Mouse (Mus musculus) gastrocnemius, adult 18-20 months (tissue): ENCODE measurements at regions not wholly inside any gene's neighbourhood (a gene's known extent, or its start where the extent isn't known, plus 50 kb on each side); places are given as distances from the start of the nearest gene placed in this dataset.

Source experiments
- DNase-seq: peaks from one replicate; pipeline ENCODE4 v3.0.0; 2021; ENCODE audit warnings: low spot score

- no peak for DNase-seq
Measured at GRCm38 (mm10) chr6:79619991-79620390, 197.7 kb upstream of the Gm20594 start.

GRCm38 (mm10) chr6:79631683-79632082 lies 186.0 kb upstream of the Gm20594 start:
- peak; percentile 42 for DNase-seq

- DNase-seq: no peak
Measured at GRCm38 (mm10) chr6:79651286-79651685, 166.4 kb upstream of the Gm20594 start.
